Mouse (Mus musculus): ENCODE results near the gene a.
"Not testable (repeated sequence)": the region's sequence is repeated elsewhere in the genome, so short reads cannot be mapped to it uniquely, and the experiment has no call there.

The a gene

GRCm38 (mm10) chr2:154991411-154991810 lies 200.2 kb downstream of the a start:
- DNase-seq (ENCODE audit: low read depth, low spot score) = no peak

DNA sequence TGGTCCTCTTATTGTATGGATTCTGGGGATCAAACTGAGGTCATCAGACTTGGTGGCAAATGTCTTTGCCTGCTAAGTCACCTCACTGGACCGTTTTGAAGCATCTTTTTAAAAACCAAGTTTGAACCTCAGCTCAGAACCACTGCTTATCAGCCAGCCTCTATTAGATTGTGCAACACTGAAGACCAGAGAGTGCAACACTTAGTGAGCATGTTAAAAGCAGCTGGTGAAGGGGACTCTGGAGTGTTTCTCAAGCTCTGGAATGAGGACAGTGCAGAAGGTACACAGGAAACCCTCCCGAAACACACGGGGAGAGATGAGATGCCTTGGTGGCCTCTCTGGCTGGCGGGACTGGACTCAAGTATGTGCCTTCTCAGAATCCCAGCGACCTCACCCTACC lies 200.9 kb downstream of the a start:
- DNase-seq (ENCODE audit: low read depth, low spot score) = no peak

- DNase-seq (ENCODE audit: low read depth, low spot score) = no peak
Observed at GRCm38 (mm10) chr2:155005491-155005890, 214.3 kb downstream of the a start.

- DNase-seq (ENCODE audit: low read depth, low spot score) = peak; percentile 62
Observed at GRCm38 (mm10) chr2:155011086-155011656, 220.0 kb downstream of the a start.

DNA sequence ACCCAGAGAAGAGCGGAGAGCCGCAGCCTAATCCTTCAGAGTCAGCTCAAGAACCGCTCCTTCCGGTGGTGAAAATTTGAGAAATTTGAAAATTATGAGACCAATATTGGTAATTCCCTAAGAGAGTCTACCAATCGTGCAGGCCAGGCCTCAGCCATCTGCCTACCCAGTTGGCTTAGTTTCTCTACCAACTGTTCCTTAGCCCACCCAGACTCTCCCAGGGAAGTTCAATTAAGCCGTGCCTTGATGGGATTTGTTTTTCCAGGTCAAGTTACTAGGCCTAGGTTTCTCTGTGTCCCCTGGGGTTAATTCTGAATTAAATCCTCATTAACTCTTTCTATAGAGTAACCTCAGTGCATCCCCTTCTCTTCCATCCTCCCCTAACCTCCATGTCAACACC lies 221.8 kb downstream of the a start:
- DNase-seq (ENCODE audit: low read depth, low spot score) = no peak

DNA sequence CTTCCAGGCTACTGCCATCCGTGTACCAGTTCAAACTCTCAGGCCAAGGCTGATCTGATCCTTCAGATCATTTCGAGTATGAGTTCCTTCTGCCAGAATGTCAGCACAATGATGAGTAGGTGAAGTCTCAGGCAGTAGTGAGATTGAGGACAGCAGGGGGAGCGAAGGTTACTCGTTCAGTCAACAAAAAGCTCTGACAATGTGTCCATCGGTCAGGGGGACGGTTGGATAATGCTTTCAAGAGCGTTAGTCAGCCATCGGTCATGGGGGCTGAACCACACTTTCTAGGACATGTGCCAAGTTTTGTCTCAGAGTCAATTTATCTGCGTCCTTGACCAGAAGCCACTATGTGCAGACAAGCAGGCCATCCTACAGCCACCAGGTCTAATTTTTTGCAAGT lies 225.5 kb downstream of the a start:
- not testable (repeated sequence) for DNase-seq (ENCODE audit: low read depth, low spot score)

- DNase-seq (ENCODE audit: low read depth, low spot score) = not testable (repeated sequence)
Observed at GRCm38 (mm10) chr2:155018251-155018755, 227.1 kb downstream of the a start, which contains the start of gene Gm14226. Gm14226 (plus strand) TSS chr2:155018266.

DNA sequence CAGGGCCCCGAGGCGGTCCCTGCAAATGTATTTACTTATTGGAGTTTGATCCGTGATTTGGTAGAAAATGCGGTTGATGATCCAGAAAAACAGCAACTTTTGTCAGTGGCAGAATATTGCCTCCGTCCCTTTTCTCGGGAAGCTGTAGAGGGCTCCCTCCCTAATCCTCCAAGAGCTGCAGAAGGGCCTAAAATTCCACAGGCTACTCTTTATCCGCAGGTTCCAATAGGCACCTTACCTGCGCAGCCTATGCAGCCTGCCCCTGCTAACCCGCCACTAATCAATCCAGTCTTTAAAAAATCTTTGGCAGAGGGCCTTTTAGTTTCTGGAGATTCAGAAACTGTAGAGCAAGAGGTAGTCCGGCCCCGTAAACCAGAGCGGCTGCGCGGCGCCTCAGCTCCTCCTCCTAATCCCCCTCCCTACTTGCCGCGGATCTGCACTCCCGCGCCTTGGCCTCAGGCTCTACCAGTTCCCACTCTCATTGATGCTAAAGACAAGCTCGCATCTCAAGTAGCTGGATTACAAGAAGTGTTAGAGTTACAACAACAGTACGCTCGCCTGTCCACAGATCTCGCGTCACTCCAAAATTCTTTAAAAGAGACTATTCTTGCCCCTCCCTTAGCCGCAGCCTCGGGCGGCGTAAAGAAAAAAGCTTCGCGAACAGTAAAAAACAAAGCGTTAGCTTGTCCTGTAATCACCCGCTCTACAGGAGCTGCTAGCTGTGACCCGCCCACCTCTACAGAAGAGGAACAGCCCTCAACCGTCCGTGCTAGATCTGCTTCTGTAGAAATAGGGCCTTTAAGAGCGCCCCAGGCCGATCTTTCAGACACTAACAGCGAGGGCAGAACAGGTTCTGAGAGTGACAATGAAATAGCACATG lies 227.8 kb downstream of the a start:
- DNase-seq (ENCODE audit: low read depth, low spot score) = peak; percentile 82

DNA sequence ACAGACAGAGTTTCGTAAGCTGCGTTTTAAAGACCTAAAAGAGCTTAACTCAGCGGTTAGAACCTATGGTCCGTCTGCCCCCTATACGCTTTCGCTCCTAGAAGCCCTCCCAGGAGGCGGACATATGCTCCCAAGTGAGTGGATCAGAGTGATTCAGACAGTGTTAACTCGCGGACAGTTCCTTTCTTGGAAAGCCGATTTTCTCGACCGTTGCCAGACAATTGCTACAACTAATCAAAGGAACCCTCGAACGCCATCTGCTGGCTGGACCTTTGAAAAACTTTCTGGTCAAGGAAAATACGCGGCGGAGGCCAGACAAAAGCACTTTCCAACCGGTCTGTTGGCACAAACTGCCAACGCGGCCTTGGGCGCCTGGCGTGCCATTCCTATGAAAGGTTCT lies 228.5 kb downstream of the a start:
- peak; percentile 87 for DNase-seq (ENCODE audit: low read depth, low spot score)

- not testable (repeated sequence) for DNase-seq (ENCODE audit: low read depth, low spot score)
Observed at GRCm38 (mm10) chr2:155020247-155020826, 229.1 kb downstream of the a start.

GRCm38 (mm10) chr2:155030831-155031230 lies 239.6 kb downstream of the a start:
- DNase-seq (ENCODE audit: low read depth, low spot score) = no peak

- DNase-seq (ENCODE audit: low read depth, low spot score) = no peak
Observed at GRCm38 (mm10) chr2:155032938-155033710, 241.9 kb downstream of the a start.

- no peak for DNase-seq (ENCODE audit: low read depth, low spot score)
Observed at GRCm38 (mm10) chr2:155039956-155040355, 248.8 kb downstream of the a start.

GRCm38 (mm10) chr2:155044542-155044941 lies 253.3 kb downstream of the a start:
- no peak for DNase-seq (ENCODE audit: low read depth, low spot score)

- no peak for DNase-seq (ENCODE audit: low read depth, low spot score)
Observed at GRCm38 (mm10) chr2:155045075-155045474, 253.9 kb downstream of the a start.

- DNase-seq (ENCODE audit: low read depth, low spot score) = no peak
Observed at GRCm38 (mm10) chr2:155046803-155047202, 255.6 kb downstream of the a start.

DNA sequence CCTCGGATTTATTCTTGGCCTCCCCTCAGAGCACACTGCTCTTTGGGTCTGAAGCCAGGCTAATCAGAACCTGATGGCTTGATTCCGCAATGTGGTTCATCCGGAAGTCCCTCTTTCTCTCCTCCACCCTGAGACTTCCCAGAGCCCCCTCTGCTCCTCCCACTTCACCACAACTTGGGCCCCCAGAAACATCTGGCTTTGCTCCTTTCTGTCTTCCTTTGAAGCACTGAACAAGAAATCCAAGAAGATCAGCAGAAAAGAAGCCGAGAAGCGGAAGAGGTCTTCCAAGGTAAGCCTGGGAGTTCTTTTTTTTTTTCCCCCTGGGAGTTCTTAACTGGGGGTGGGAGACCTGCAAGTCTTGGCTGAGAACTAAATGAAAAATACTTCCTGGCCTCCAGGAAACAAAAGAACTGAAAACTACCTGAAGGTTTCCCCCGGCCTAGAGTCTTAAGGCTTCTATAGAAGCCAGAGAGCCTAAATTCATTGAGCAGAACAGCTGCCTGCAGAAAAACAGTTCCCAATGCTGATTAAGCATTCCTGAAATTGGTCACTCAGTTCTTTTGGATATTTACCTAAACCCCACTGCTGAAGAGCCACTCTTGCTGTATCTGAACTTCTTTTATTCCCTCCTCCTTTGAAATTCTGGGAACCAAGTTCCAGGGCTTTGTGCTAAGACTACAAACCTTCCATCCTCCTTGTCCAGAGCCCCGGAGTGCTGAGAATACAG lies 256.4 kb downstream of the a start:
- no peak for DNase-seq (ENCODE audit: low read depth, low spot score)

DNA sequence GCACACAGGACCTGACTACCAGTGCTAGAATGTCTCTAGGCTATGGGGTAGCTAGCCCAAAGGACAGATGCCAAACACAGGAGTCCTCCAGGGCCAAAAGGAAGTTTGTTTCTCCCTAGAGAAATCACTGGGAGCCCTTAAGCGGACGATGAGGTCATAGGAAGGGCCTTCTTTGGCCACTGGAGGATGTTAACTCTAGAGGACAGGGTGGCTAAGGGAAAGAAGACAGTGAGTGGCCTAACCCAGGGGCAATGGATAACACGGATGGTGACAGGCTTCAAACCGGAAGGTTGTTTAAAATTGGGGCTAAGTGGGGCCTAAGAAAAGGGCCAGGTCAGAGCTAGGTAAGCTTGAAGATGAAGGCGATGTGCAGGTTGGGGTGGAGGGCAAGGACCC lies 258.9 kb downstream of the a start:
- DNase-seq (ENCODE audit: low read depth, low spot score) = no peak

DNA sequence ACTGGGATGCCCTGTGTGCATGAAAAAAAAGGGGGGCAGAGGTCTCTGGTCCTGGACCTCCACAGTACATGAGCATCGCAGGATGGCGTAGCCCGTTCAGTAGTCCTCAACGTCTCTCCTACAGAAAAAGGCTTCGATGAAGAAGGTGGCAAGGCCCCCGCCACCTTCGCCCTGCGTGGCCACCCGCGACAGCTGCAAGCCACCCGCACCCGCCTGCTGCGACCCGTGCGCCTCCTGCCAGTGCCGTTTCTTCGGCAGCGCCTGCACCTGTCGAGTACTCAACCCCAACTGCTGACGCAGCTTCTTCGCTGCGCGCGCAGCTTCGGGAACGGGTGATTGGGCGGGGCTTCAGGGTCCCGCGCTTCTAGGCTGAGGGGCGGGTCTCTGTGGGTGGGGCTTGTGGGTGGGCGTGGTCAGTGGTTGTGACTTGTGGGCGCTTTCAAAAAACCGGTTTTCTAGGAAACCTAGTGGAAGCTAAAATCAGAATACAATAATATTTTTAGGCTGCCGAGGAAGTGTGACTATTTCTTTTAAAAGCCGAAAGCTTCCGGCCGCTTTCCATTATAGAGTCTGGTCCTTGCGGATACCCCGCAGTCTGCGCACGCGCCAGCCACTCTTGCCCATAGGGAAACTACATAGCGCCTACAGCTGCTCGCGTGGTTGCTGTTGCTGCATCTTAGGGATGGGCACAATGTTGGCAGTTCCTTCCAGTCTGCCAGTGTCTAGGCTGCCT lies 259.5 kb downstream of the a start:
- peak; percentile 94 for DNase-seq (ENCODE audit: low read depth, low spot score)

DNA sequence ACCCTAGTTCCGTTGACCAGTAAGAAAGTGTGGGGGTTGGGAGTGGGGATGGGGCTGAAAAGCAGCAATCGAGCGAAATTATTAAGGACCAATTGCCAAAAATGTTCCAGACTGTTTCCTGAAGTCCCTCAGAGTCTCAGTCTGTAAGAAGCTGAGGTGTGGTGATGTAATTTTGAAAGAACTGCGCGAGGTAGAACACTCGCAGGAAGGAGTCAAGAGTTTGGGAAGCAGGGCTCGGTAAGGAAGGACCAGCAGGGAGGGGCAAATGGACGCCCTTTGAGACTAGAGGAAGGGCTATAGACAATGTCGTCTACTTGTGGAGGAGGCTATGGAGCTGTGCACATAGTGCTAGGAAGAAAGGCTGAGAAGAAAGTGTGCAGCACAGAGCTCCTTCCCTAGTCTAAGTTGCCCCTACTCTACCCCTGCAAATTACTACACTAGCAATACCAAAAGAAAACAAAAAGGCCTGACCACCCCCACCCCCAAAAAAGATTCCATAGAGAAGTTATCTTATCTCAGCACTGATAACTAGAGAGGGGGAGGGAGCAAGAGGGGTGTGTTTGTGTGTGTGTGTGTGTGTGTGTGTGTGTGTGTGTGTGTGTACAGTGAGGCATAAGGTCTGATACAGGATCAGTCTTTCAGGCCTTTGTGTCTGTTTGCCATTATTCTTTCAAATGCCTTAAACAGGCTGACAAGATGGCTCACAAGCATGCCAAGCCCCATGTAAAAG lies 260.6 kb downstream of the a start:
- peak; percentile 54 for DNase-seq (ENCODE audit: low read depth, low spot score)

All from R1 (cell line).